Mouse (Mus musculus): Measurements from ENCODE around the gene Pcca. TPM values are rescaled to one million over a fixed set of nuclear protein-coding genes. Genes with fewer than 3 reads are reported as not detected.
"Not testable (repeated sequence)": the region's sequence is repeated elsewhere in the genome, so short reads cannot be mapped to it uniquely, and the experiment has no call there.

The Pcca gene
- polyA plus RNA-seq, 1 experiment from 2014 or later, result 33.3 TPM

- no peaks in the 10 kb centered on the region for H3K36me3 ChIP-seq (ENCODE audit: control insufficient read depth, insufficient read depth, low read length)
- H3K27ac ChIP-seq (ENCODE audit: low read depth, low read length), result no peak overlapping the region
- no peak for ATAC-seq
- no peak overlapping the region for H3K4me3 ChIP-seq (ENCODE audit: low read length)
- WGBS, result 95% methylated on average over 1 of the region's 1 CpGs
- no peak overlapping the region for H3K9ac ChIP-seq (ENCODE audit: low read depth, low read length)
- peaks cover 6% of the 10 kb centered on the region; the same call in 1 of the 2 replicates for H3K9me3 ChIP-seq (ENCODE audit: control insufficient read depth, low read length)
- no peaks in the 10 kb centered on the region for H3K27me3 ChIP-seq (replicated peaks; ENCODE audit: control insufficient read depth, insufficient read depth, low read length)
- H3K4me1 ChIP-seq (ENCODE audit: control insufficient read depth, insufficient read depth, low read depth, low read length), result no peaks in the 10 kb centered on the region
- no peak overlapping the region for H3K4me2 ChIP-seq (ENCODE audit: low read length)
These were observed 14.8 kb downstream of the Pcca start for GRCm38 (mm10) chr14:122548905-122549304.

GRCm38 (mm10) chr14:122552761-122553445 is 18.8 kb downstream of the Pcca start:
- Histone ChIP-seq H3K4me3 (ENCODE audit: low read length) (no peak overlapping the region), H3K4me2 (ENCODE audit: low read length) (no peak overlapping the region), H3K9me3 (ENCODE audit: control insufficient read depth, low read length) (peaks cover 6% of the 10 kb centered on the region; the same call in 1 of the 2 replicates), H3K9ac (ENCODE audit: low read depth, low read length) (no peak overlapping the region), H3K36me3 (ENCODE audit: control insufficient read depth, insufficient read depth, low read length) (no peaks in the 10 kb centered on the region), H3K4me1 (ENCODE audit: control insufficient read depth, insufficient read depth, low read depth, low read length) (no peaks in the 10 kb centered on the region), H3K27ac (ENCODE audit: low read depth, low read length) (no peak overlapping the region), H3K27me3 (replicated peaks; ENCODE audit: control insufficient read depth, insufficient read depth, low read length) (no peaks in the 10 kb centered on the region)
- ATAC-seq, result no peak
- 80% methylated on average over 7 of the region's 7 CpGs for WGBS

GRCm38 (mm10) chr14:122557353-122557752 is 23.2 kb downstream of the Pcca start:
- H3K4me2 ChIP-seq (ENCODE audit: low read length), result no peak overlapping the region
- H3K4me1 ChIP-seq (ENCODE audit: control insufficient read depth, insufficient read depth, low read depth, low read length), result no peaks in the 10 kb centered on the region
- no peak overlapping the region for H3K4me3 ChIP-seq (ENCODE audit: low read length)
- H3K36me3 ChIP-seq (ENCODE audit: control insufficient read depth, insufficient read depth, low read length), result no peaks in the 10 kb centered on the region
- no peaks in the 10 kb centered on the region for H3K9me3 ChIP-seq (ENCODE audit: control insufficient read depth, low read length)
- WGBS, result 95% methylated on average over 9 of the region's 9 CpGs
- ATAC-seq, result no peak
- H3K27ac ChIP-seq (ENCODE audit: low read depth, low read length), result no peak overlapping the region
- H3K9ac ChIP-seq (ENCODE audit: low read depth, low read length), result no peak overlapping the region
- no peaks in the 10 kb centered on the region for H3K27me3 ChIP-seq (replicated peaks; ENCODE audit: control insufficient read depth, insufficient read depth, low read length)

GRCm38 (mm10) chr14:122560893-122561452 is 26.8 kb downstream of the Pcca start:
- not testable (repeated sequence) for ATAC-seq; H3K4me3 ChIP-seq (ENCODE audit: low read length)
- 88% methylated on average over 1 of the region's 1 CpGs for WGBS

GRCm38 (mm10) chr14:122570862-122571261 is 36.7 kb downstream of the Pcca start:
- Histone ChIP-seq H3K27ac (ENCODE audit: low read depth, low read length) (no peak overlapping the region), H3K27me3 (replicated peaks; ENCODE audit: control insufficient read depth, insufficient read depth, low read length) (no peaks in the 10 kb centered on the region), H3K4me3 (ENCODE audit: low read length) (no peak overlapping the region), H3K9ac (ENCODE audit: low read depth, low read length) (no peak overlapping the region), H3K9me3 (ENCODE audit: control insufficient read depth, low read length) (no peaks in the 10 kb centered on the region), H3K4me1 (ENCODE audit: control insufficient read depth, insufficient read depth, low read depth, low read length) (no peaks in the 10 kb centered on the region), H3K4me2 (ENCODE audit: low read length) (no peak overlapping the region), H3K36me3 (ENCODE audit: control insufficient read depth, insufficient read depth, low read length) (no peaks in the 10 kb centered on the region)
- ATAC-seq, result 0 out of 2 replicates have a peak, but pooled peaks have one; percentile 30
- WGBS, result 47% methylated on average over 9 of the region's 9 CpGs

More at GRCm38 (mm10) chr14:122560893-122561452, 26.8 kb downstream of the Pcca start:
- not testable (repeated sequence) for H3K36me3 ChIP-seq (ENCODE audit: control insufficient read depth, insufficient read depth, low read length); H3K4me2 ChIP-seq (ENCODE audit: low read length); H3K27me3 ChIP-seq (replicated peaks; ENCODE audit: control insufficient read depth, insufficient read depth, low read length); H3K9ac ChIP-seq (ENCODE audit: low read depth, low read length); H3K9me3 ChIP-seq (ENCODE audit: control insufficient read depth, low read length); H3K27ac ChIP-seq (ENCODE audit: low read depth, low read length); H3K4me1 ChIP-seq (ENCODE audit: control insufficient read depth, insufficient read depth, low read depth, low read length)

- H3K27ac ChIP-seq (ENCODE audit: low read depth, low read length), result no peak overlapping the region
These were observed 40.1 kb downstream of the Pcca start for GRCm38 (mm10) chr14:122574064-122574751.

GRCm38 (mm10) chr14:122577816-122578215 is 43.7 kb downstream of the Pcca start:
- WGBS, result 87% methylated on average over 4 of the region's 4 CpGs
- H3K4me2 ChIP-seq (ENCODE audit: low read length), result no peak overlapping the region
- no peaks in the 10 kb centered on the region; the same call in 1 of the 2 replicates for H3K9me3 ChIP-seq (ENCODE audit: control insufficient read depth, low read length)
- H3K9ac ChIP-seq (ENCODE audit: low read depth, low read length), result no peak overlapping the region
- no peaks in the 10 kb centered on the region for H3K27me3 ChIP-seq (replicated peaks; ENCODE audit: control insufficient read depth, insufficient read depth, low read length)
- no peaks in the 10 kb centered on the region for H3K4me1 ChIP-seq (ENCODE audit: control insufficient read depth, insufficient read depth, low read depth, low read length)
- H3K4me3 ChIP-seq (ENCODE audit: low read length), result no peak overlapping the region
- ATAC-seq, result no peak
- no peak overlapping the region for H3K27ac ChIP-seq (ENCODE audit: low read depth, low read length)
- H3K36me3 ChIP-seq (ENCODE audit: control insufficient read depth, insufficient read depth, low read length), result no peaks in the 10 kb centered on the region

More at GRCm38 (mm10) chr14:122574064-122574751, 40.1 kb downstream of the Pcca start:
- no peak for ATAC-seq
- Histone ChIP-seq H3K9me3 (ENCODE audit: control insufficient read depth, low read length) (no peaks in the 10 kb centered on the region; the same call in 1 of the 2 replicates), H3K27me3 (replicated peaks; ENCODE audit: control insufficient read depth, insufficient read depth, low read length) (no peaks in the 10 kb centered on the region), H3K4me1 (ENCODE audit: control insufficient read depth, insufficient read depth, low read depth, low read length) (no peaks in the 10 kb centered on the region), H3K36me3 (ENCODE audit: control insufficient read depth, insufficient read depth, low read length) (no peaks in the 10 kb centered on the region), H3K4me3 (ENCODE audit: low read length) (no peak overlapping the region), H3K9ac (ENCODE audit: low read depth, low read length) (no peak overlapping the region), H3K4me2 (ENCODE audit: low read length) (no peak overlapping the region)
- WGBS, result 85% methylated on average over 7 of the region's 7 CpGs

GRCm38 (mm10) chr14:122582057-122582456 is 47.9 kb downstream of the Pcca start:
- Histone ChIP-seq H3K4me2 (ENCODE audit: low read length) (no peak overlapping the region), H3K9ac (ENCODE audit: low read depth, low read length) (no peak overlapping the region), H3K9me3 (ENCODE audit: control insufficient read depth, low read length) (no peaks in the 10 kb centered on the region; the same call in 1 of the 2 replicates), H3K4me3 (ENCODE audit: low read length) (no peak overlapping the region), H3K4me1 (ENCODE audit: control insufficient read depth, insufficient read depth, low read depth, low read length) (no peaks in the 10 kb centered on the region), H3K36me3 (ENCODE audit: control insufficient read depth, insufficient read depth, low read length) (no peaks in the 10 kb centered on the region), H3K27ac (ENCODE audit: low read depth, low read length) (no peak overlapping the region), H3K27me3 (replicated peaks; ENCODE audit: control insufficient read depth, insufficient read depth, low read length) (no peaks in the 10 kb centered on the region)
- 79% methylated on average over 4 of the region's 4 CpGs for WGBS
- ATAC-seq, result no peak

- no peak overlapping the region for H3K27ac ChIP-seq (ENCODE audit: low read depth, low read length)
- no peak overlapping the region for H3K4me2 ChIP-seq (ENCODE audit: low read length)
- no peaks in the 10 kb centered on the region; the same call in 1 of the 2 replicates for H3K9me3 ChIP-seq (ENCODE audit: control insufficient read depth, low read length)
- H3K4me3 ChIP-seq (ENCODE audit: low read length), result no peak overlapping the region
- no peak for ATAC-seq
- H3K9ac ChIP-seq (ENCODE audit: low read depth, low read length), result no peak overlapping the region
- WGBS, result 61% methylated on average over 7 of the region's 7 CpGs
- H3K4me1 ChIP-seq (ENCODE audit: control insufficient read depth, insufficient read depth, low read depth, low read length), result no peaks in the 10 kb centered on the region
- H3K36me3 ChIP-seq (ENCODE audit: control insufficient read depth, insufficient read depth, low read length), result no peaks in the 10 kb centered on the region
- H3K27me3 ChIP-seq (replicated peaks; ENCODE audit: control insufficient read depth, insufficient read depth, low read length), result no peaks in the 10 kb centered on the region
These were observed 48.5 kb downstream of the Pcca start for GRCm38 (mm10) chr14:122582491-122583077.
